Mouse (Mus musculus) myocyte (in vitro differentiated cells): ENCODE measurements at regions not wholly inside any gene's neighbourhood (a gene's known extent, or its start where the extent isn't known, plus 50 kb on each side); places are given as distances from the start of the nearest gene placed in this dataset.
A peak's percentile ranks its signal among the peaks of the same experiment; 100 is the strongest.

Experiments
- H3K27me3 ChIP-seq: one replicate; pipeline ENCODE4 v1.6.1; 2011; ENCODE audit not compliant: control insufficient read depth, insufficient read depth, insufficient read length
- H3K36me3 ChIP-seq: one replicate; pipeline ENCODE4 v1.6.1; 2011; ENCODE audit not compliant: control insufficient read depth, insufficient read depth
- H3K4me2 ChIP-seq: one replicate; pipeline ENCODE4 v1.6.1; 2011; ENCODE audit warnings: low read depth, control low read depth
- H3K4me3 ChIP-seq: one replicate; pipeline ENCODE4 v1.5.1; 2011; ENCODE audit warnings: mild to moderate bottlenecking, control low read depth, moderate library complexity
- H3K79me2 ChIP-seq: one replicate; pipeline ENCODE4 v1.6.1; 2011; ENCODE audit not compliant: control insufficient read depth, insufficient read depth
- H3ac ChIP-seq: one replicate; pipeline ENCODE4 v1.6.1; 2011; ENCODE audit not compliant: control insufficient read depth, insufficient read length
- CEBPB ChIP-seq: IDR thresholded peaks from 2 replicates; pipeline ENCODE4 v1.6.1; 2011; ENCODE audit warnings: mild to moderate bottlenecking, moderate library complexity; ENCODE audit not compliant: poor library complexity, insufficient read depth, severe bottlenecking
- E2F4 ChIP-seq: IDR thresholded peaks from one replicate; pipeline ENCODE4 v1.6.1; 2011; ENCODE audit warnings: mild to moderate bottlenecking, control low read depth, moderate library complexity; ENCODE audit not compliant: insufficient read depth
- MAX ChIP-seq: IDR thresholded peaks from one replicate; pipeline ENCODE4 v1.6.1; 2011; ENCODE audit warnings: low read depth, mild to moderate bottlenecking, control low read depth
- MYOD1 ChIP-seq, 3 experiments: IDR thresholded peaks; one replicate each; pipeline ENCODE4 v1.6.1; 2011; ENCODE audit warnings: control low read depth in 2 of 3, low read depth in 2 of 3, mild to moderate bottlenecking in 2 of 3, moderate library complexity in 1 of 3; ENCODE audit not compliant: insufficient read length in 2 of 3, control insufficient read depth in 1 of 3
- MYOG ChIP-seq, 3 experiments: IDR thresholded peaks; one replicate each; pipeline ENCODE4 v1.6.1; 2011; ENCODE audit warnings: control low read depth in 2 of 3, low read depth in 2 of 3, mild to moderate bottlenecking in 2 of 3; ENCODE audit not compliant: insufficient read length in 2 of 3, control insufficient read depth in 1 of 3, insufficient read depth in 1 of 3
- POLR2A ChIP-seq: IDR thresholded peaks from one replicate; pipeline ENCODE4 v1.6.1; 2011; ENCODE audit warnings: low read depth, mild to moderate bottlenecking, control low read depth, moderate library complexity; ENCODE audit not compliant: insufficient read length
- POLR2AphosphoS2 ChIP-seq: IDR thresholded peaks from one replicate; pipeline ENCODE4 v1.6.1; 2011; ENCODE audit warnings: low read depth, control low read depth; ENCODE audit not compliant: insufficient read length
- REST ChIP-seq: IDR thresholded peaks from one replicate; pipeline ENCODE4 v1.6.1; 2011; ENCODE audit warnings: mild to moderate bottlenecking, control low read depth, moderate library complexity; ENCODE audit not compliant: insufficient read depth, insufficient read length
- SRF ChIP-seq: IDR thresholded peaks from one replicate; pipeline ENCODE4 v1.6.1; 2011; ENCODE audit warnings: low read depth; ENCODE audit not compliant: control insufficient read depth, insufficient read length
- TCF12 ChIP-seq: IDR thresholded peaks from one replicate; pipeline ENCODE4 v1.6.1; 2011; ENCODE audit warnings: mild to moderate bottlenecking, control low read depth; ENCODE audit not compliant: poor library complexity, insufficient read depth, severe bottlenecking
- TCF3 ChIP-seq: IDR thresholded peaks from one replicate; pipeline ENCODE4 v1.6.1; 2011; ENCODE audit warnings: low read depth, control low read depth; ENCODE audit not compliant: insufficient read length
- USF1 ChIP-seq: IDR thresholded peaks from one replicate; pipeline ENCODE4 v1.6.1; 2011; ENCODE audit warnings: low read depth, mild to moderate bottlenecking, control low read depth, moderate library complexity

DNA sequence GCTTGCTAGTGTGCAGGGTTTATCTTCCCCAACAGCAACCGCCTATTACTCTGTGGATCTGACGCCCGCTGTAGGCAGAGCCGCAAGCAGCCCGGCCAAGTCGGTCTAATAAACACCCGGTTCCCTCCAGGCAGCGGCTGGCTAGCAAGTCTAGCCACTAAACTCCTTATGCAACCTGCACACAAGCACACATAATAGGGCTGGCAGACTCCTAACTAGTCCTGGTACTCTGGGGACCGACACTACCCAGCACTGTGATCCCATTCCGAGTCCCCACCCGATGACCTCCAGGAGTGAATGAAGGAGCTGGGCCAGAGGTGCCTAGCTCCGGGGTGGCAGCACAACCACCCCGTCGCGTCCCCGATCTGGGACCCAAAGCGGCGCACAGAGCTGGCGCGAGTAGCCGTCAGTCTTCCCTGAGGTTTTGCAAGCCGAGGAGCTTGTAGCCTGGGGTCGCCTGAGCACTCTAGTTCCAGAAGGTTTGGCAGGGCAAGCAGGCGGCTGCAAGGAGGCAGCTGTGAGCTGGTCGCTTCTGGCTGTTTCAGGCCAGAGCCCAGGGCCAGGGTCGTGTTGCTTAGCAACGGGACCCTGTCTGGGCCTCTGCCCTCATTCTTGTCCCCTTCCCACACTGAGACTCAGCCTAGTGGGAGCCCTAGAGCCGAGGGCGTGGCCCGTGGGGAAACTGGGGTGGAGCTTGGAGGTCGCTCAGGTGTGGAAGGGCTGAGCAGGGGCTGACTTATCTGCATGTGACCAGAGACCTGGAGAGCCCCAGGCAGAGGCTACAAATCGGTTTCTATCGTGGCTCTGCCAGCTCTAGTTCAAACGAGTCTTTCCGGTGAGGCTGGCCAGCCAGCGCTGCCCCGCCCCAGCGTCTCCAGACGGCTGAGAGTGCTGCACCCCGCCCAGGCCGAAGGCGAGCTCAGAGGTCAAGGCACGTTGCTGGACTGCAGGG, 86.1 kb downstream of the Kctd15 start:
- no peak overlapping the region for H3ac ChIP-seq
- TF ChIP-seq REST = no peak
- TF ChIP-seq TCF12 = no peak
- TF ChIP-seq MYOG (IDR thresholded peaks at IDR 0.05; ENCODE audit: control insufficient read depth in 1 of 3, insufficient read depth in 1 of 3, insufficient read length in 2 of 3, low read depth in 2 of 3) = no peak
- no peak for TF ChIP-seq CEBPB
- no peak for TF ChIP-seq POLR2A
- no peak for TF ChIP-seq MYOD1 (IDR thresholded peaks at IDR 0.05; ENCODE audit: control insufficient read depth in 1 of 3, insufficient read length in 2 of 3, low read depth in 2 of 3)
- no peak for TF ChIP-seq TCF3
- no peak for TF ChIP-seq USF1
- no peak for TF ChIP-seq MAX
- no peak for TF ChIP-seq E2F4
- no peak for TF ChIP-seq SRF
- TF ChIP-seq POLR2AphosphoS2 = no peak
- no peak overlapping the region for H3K4me2 ChIP-seq
- no peaks in the 10 kb centered on the region for H3K27me3 ChIP-seq
- no peaks in the 10 kb centered on the region for H3K36me3 ChIP-seq
- no peaks in the 10 kb centered on the region for H3K79me2 ChIP-seq
- no peak overlapping the region for H3K4me3 ChIP-seq

GRCm38 (mm10) chr7:34569747-34570113, 86.8 kb downstream of the Kctd15 start:
- no peaks in the 10 kb centered on the region for H3K27me3 ChIP-seq
- no peak overlapping the region for H3ac ChIP-seq
- no peak overlapping the region for H3K4me2 ChIP-seq
- no peaks in the 10 kb centered on the region for H3K79me2 ChIP-seq
- no peaks in the 10 kb centered on the region for H3K36me3 ChIP-seq
- no peak overlapping the region for H3K4me3 ChIP-seq
- TF ChIP-seq POLR2AphosphoS2 (no peak), MYOG (IDR thresholded peaks at IDR 0.05; ENCODE audit: control insufficient read depth in 1 of 3, insufficient read depth in 1 of 3, insufficient read length in 2 of 3, low read depth in 2 of 3) (no peak), REST (no peak), POLR2A (no peak), SRF (no peak), TCF12 (no peak), TCF3 (no peak), MYOD1 (IDR thresholded peaks at IDR 0.05; ENCODE audit: control insufficient read depth in 1 of 3, insufficient read length in 2 of 3, low read depth in 2 of 3) (no peak)

GRCm38 (mm10) chr7:34567575-34567974, 89.0 kb downstream of the Kctd15 start:
- Histone ChIP-seq H3K4me2 (peak overlapping the region; percentile 60), H3ac (no peak overlapping the region), H3K27me3 (no peaks in the 10 kb centered on the region), H3K4me3 (no peak overlapping the region), H3K36me3 (no peaks in the 10 kb centered on the region), H3K79me2 (no peaks in the 10 kb centered on the region)
- peak in 2 of 3 experiments; percentile 90 to 95 for TF ChIP-seq MYOD1 (IDR thresholded peaks at IDR 0.05; ENCODE audit: control insufficient read depth in 1 of 3, insufficient read length in 2 of 3, low read depth in 2 of 3)
- no peak for TF ChIP-seq TCF3
- TF ChIP-seq USF1 = no peak
- peak; percentile 31 for TF ChIP-seq TCF12
- peak; percentile 34 to 85 (median 50) for TF ChIP-seq MYOG (IDR thresholded peaks at IDR 0.05; ENCODE audit: control insufficient read depth in 1 of 3, insufficient read depth in 1 of 3, insufficient read length in 2 of 3, low read depth in 2 of 3)

DNA sequence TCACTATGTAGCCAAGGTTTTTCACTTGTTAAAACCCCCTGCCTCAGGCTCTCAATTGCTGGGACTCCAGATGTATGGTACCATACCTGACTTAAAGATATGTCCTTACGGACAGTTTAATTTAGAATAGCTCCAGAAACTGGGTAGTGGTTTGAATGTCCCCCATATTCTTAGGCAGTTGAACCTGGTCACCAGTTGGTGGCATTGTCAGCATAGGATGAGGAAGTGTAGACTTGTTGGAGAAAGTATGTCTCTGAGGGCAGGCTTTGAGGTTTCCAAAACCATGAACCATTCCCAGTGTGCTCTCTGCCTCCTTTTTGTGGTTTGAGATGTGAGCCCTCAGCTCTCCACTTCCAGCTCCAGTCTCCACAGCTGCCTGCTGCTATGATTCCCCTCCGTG, 94.4 kb downstream of the Kctd15 start:
- Histone ChIP-seq H3K36me3 (no peaks in the 10 kb centered on the region), H3ac (no peak overlapping the region), H3K4me3 (no peak overlapping the region), H3K4me2 (peak overlapping the region; percentile 27), H3K79me2 (no peaks in the 10 kb centered on the region), H3K27me3 (no peaks in the 10 kb centered on the region)
- TF ChIP-seq POLR2A (no peak), MYOD1 (IDR thresholded peaks at IDR 0.05; ENCODE audit: control insufficient read depth in 1 of 3, insufficient read length in 2 of 3, low read depth in 2 of 3) (peak in 1 of 3 experiments; percentile 27), MYOG (IDR thresholded peaks at IDR 0.05; ENCODE audit: control insufficient read depth in 1 of 3, insufficient read depth in 1 of 3, insufficient read length in 2 of 3, low read depth in 2 of 3) (peak in 1 of 3 experiments; percentile 45)

- H3K27me3 ChIP-seq = no peaks in the 10 kb centered on the region
- H3ac ChIP-seq = no peak overlapping the region
- TF ChIP-seq MYOG (IDR thresholded peaks at IDR 0.05; ENCODE audit: control insufficient read depth in 1 of 3, insufficient read depth in 1 of 3, insufficient read length in 2 of 3, low read depth in 2 of 3) (peak in 1 of 3 experiments; percentile 73), TCF12 (no peak), CEBPB (no peak), SRF (no peak), MYOD1 (IDR thresholded peaks at IDR 0.05; ENCODE audit: control insufficient read depth in 1 of 3, insufficient read length in 2 of 3, low read depth in 2 of 3) (peak in 2 of 3 experiments; percentile 68), TCF3 (no peak), E2F4 (no peak), POLR2A (no peak), REST (no peak), POLR2AphosphoS2 (no peak), MAX (no peak)
- no peak overlapping the region for H3K4me3 ChIP-seq
- H3K4me2 ChIP-seq = no peak overlapping the region
- H3K36me3 ChIP-seq = no peaks in the 10 kb centered on the region
- H3K79me2 ChIP-seq = no peaks in the 10 kb centered on the region
Measured at GRCm38 (mm10) chr7:34558615-34559343, 97.8 kb downstream of the Kctd15 start.
